19 mouse cellular contexts compared by ENCODE assay signal in the genomic region with DNA sequence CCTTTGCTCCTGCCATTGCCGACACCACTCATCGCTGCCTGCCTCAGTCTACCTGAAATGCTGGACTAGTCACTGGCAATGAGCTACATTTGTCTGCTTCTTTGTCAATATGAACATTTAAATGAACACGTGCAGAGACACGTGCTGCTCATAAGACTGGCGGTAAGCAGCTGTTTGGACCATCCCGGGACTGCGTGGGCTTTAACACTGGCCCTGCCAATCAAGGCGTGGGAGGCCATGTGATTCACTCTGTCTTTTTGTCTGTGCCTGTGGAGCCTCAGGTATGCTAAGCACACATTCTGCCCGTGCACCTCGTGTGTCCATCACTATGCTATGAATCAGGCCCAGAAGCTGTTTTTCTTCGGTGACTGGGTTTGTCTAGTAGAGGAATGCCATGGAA.
DNase-seq lines count a peak whose midpoint lies in the region; ATAC-seq lines count a peak whose summit lies in the region.
"Had no signal": no experiment of that assay in that cellular context is flagged by ENCODE, and none has a peak within 500 bp of the region (broad histone marks: within the 10 kb centered on the region; RNA-seq: fewer than 3 reads in every experiment).

No protein-coding gene starts in this region.

- H3K4me2 ChIP-seq in embryonic facial prominence, embryonic 14.5 days (ENCODE audit: low read depth, low read length) = no peak overlapping the region
- H3K4me2 ChIP-seq in liver, embryonic 12.5 days = no peak overlapping the region
- no peak overlapping the region for H3K4me2 ChIP-seq in midbrain, embryonic 16.5 days (ENCODE audit: low read length)
- H3K4me2 ChIP-seq: limb, embryonic 15.5 days; lung, embryonic 14.5 days had no signal

- no peak for ATAC-seq in embryonic facial prominence, embryonic 14.5 days (ENCODE audit: low read depth)
- ATAC-seq in liver, embryonic 12.5 days = no peak
- no peak for ATAC-seq in granulocyte monocyte progenitor cell, adult 5-6 weeks (replicated peaks; ENCODE audit: poor library complexity, severe bottlenecking)
- no peak for ATAC-seq in midbrain, embryonic 16.5 days
- ATAC-seq: activated CD4-positive, CD25-positive, alpha-beta regulatory T cell, adult 4 months had no signal

- peaks cover 7% of the 10 kb centered on the region for H3K9me3 ChIP-seq in embryonic facial prominence, embryonic 14.5 days (ENCODE audit: control insufficient read depth, low read length)
- 0 out of 2 replicates have a peak, but pooled peaks cover 2% of the 10 kb centered on the region for H3K9me3 ChIP-seq in embryonic facial prominence, embryonic 10.5 days
- H3K9me3 ChIP-seq in liver, embryonic 12.5 days (replicated peaks) = peaks cover 7% of the 10 kb centered on the region
- H3K9me3 ChIP-seq in midbrain, embryonic 16.5 days (replicated peaks; ENCODE audit: control insufficient read depth, low read length, poor library complexity, severe bottlenecking) = no peaks in the 10 kb centered on the region; the same call in none of the 2 replicates
- H3K9me3 ChIP-seq: limb, embryonic 15.5 days had no signal

- no peak overlapping the region for H3K9ac ChIP-seq in embryonic facial prominence, embryonic 14.5 days (ENCODE audit: low read depth, low read length)
- H3K9ac ChIP-seq in liver, embryonic 12.5 days = no peak overlapping the region
- no peak overlapping the region for H3K9ac ChIP-seq in midbrain, embryonic 16.5 days (ENCODE audit: low read depth, low read length)
- H3K9ac ChIP-seq: limb, embryonic 15.5 days; lung, embryonic 14.5 days had no signal

- WGBS in embryonic facial prominence, embryonic 14.5 days = 82% methylated on average over 11 of the region's 11 CpGs
- 90% methylated on average over 11 of the region's 11 CpGs for WGBS in embryonic facial prominence, embryonic 10.5 days
- 80% methylated on average over 11 of the region's 11 CpGs for WGBS in liver, embryonic 12.5 days (ENCODE audit: insufficient replicate concordance)
- WGBS in midbrain, embryonic 16.5 days = 85% methylated on average over 11 of the region's 11 CpGs

- no peaks in the 10 kb centered on the region for H3K36me3 ChIP-seq in embryonic facial prominence, embryonic 14.5 days (ENCODE audit: control insufficient read depth, insufficient read depth, low read length)
- no peaks in the 10 kb centered on the region for H3K36me3 ChIP-seq in embryonic facial prominence, embryonic 10.5 days (replicated peaks)
- H3K36me3 ChIP-seq in liver, embryonic 12.5 days = no peaks in the 10 kb centered on the region
- H3K36me3 ChIP-seq in midbrain, embryonic 16.5 days (ENCODE audit: control insufficient read depth, insufficient read depth, low read length) = no peaks in the 10 kb centered on the region
- H3K36me3 ChIP-seq: limb, embryonic 15.5 days had no signal

- DNase-seq in embryonic facial prominence, embryonic 14.5 days (ENCODE audit: low spot score) = peak; percentile 29
- no peak for DNase-seq in embryonic facial prominence, embryonic 10.5 days (ENCODE audit: low spot score)
- peak; percentile 27 to 52 for DNase-seq in frontal cortex, adult 2 months (ENCODE audit: extremely low spot score in 1 of 2, low spot score in 1 of 2)
- peak; percentile 10 to 20 for DNase-seq in layer of hippocampus, postnatal 14 days (ENCODE audit: low spot score in 2 of 2)
- peak; percentile 71 to 72 for DNase-seq in right cerebral cortex, adult 2 months (ENCODE audit: low spot score in 2 of 2)
- DNase-seq: adrenal gland, postnatal 36 days; cerebellum, postnatal 25 days; gastrocnemius, adult 2 months; kidney, adult 8-10 months; kidney, postnatal 4 days; lung, embryonic 14.5 days; midbrain, embryonic 14.5 days; thymus, postnatal 25 days had no signal

- no peak overlapping the region for H3K27ac ChIP-seq in embryonic facial prominence, embryonic 14.5 days (replicated peaks; ENCODE audit: low read depth, low read length)
- H3K27ac ChIP-seq in embryonic facial prominence, embryonic 10.5 days (replicated peaks) = no peak overlapping the region
- H3K27ac ChIP-seq in liver, embryonic 12.5 days = no peak overlapping the region
- H3K27ac ChIP-seq in midbrain, embryonic 16.5 days (ENCODE audit: low read length) = no peak overlapping the region
- H3K27ac ChIP-seq: gastrocnemius, adult 2 months; limb, embryonic 15.5 days had no signal

- H3K4me3 ChIP-seq in embryonic facial prominence, embryonic 14.5 days (ENCODE audit: low read depth, low read length) = no peak overlapping the region
- no peak overlapping the region for H3K4me3 ChIP-seq in embryonic facial prominence, embryonic 10.5 days
- H3K4me3 ChIP-seq in liver, embryonic 12.5 days = no peak overlapping the region
- no peak overlapping the region for H3K4me3 ChIP-seq in midbrain, embryonic 16.5 days (ENCODE audit: low read depth, low read length)
- H3K4me3 ChIP-seq: gastrocnemius, adult 2 months; limb, embryonic 15.5 days had no signal

- no peaks in the 10 kb centered on the region for H3K4me1 ChIP-seq in embryonic facial prominence, embryonic 14.5 days (ENCODE audit: control insufficient read depth, insufficient read depth, low read length)
- H3K4me1 ChIP-seq in embryonic facial prominence, embryonic 10.5 days = no peaks in the 10 kb centered on the region
- H3K4me1 ChIP-seq in liver, embryonic 12.5 days = no peaks in the 10 kb centered on the region
- no peaks in the 10 kb centered on the region for H3K4me1 ChIP-seq in midbrain, embryonic 16.5 days (ENCODE audit: control insufficient read depth, insufficient read depth, low read length)

- H3K27me3 ChIP-seq in embryonic facial prominence, embryonic 14.5 days (replicated peaks; ENCODE audit: control insufficient read depth, insufficient read depth, low read length) = no peaks in the 10 kb centered on the region
- H3K27me3 ChIP-seq in embryonic facial prominence, embryonic 10.5 days (replicated peaks; ENCODE audit: low read depth, poor library complexity, severe bottlenecking) = no peaks in the 10 kb centered on the region
- no peaks in the 10 kb centered on the region for H3K27me3 ChIP-seq in liver, embryonic 12.5 days (replicated peaks)
- no peaks in the 10 kb centered on the region for H3K27me3 ChIP-seq in midbrain, embryonic 16.5 days (ENCODE audit: control insufficient read depth, insufficient read depth, low read depth, low read length)
- H3K27me3 ChIP-seq: CH12.LX; limb, embryonic 15.5 days had no signal
